Mouse (Mus musculus) MEL (cell line): ENCODE results near the gene Samhd1. TPM values are rescaled to one million over a fixed set of nuclear protein-coding genes. Genes with fewer than 3 reads are reported as not detected.

Experiments
- DNase-seq: peaks from one replicate; pipeline ENCODE4 v3.0.0; 2011; ENCODE audit warnings: low read depth, low spot score
- H3K27ac ChIP-seq: 2 replicates; pipeline ENCODE4 v1.5.1; 2012; ENCODE audit warnings: low read depth, mild to moderate bottlenecking, control low read depth, low read length, moderate library complexity; ENCODE audit not compliant: control insufficient read depth
- H3K27me3 ChIP-seq, 2 experiments: fragments of 150-350 bp in 1 of 2; sonication (generic) in 1 of 2; 2 replicates each; pipeline ENCODE4 v1.6.1; 2012; ENCODE audit warnings: low read length in 2 of 2, mild to moderate bottlenecking in 2 of 2, improper control_type of control experiment in 1 of 2, moderate library complexity in 1 of 2; ENCODE audit not compliant: insufficient read depth in 2 of 2, control insufficient read depth in 1 of 2
- H3K36me3 ChIP-seq, 2 experiments: 2 replicates each; pipeline ENCODE4 v1.6.1; 2012 to 2014; ENCODE audit warnings: low read length in 2 of 2, improper control_type of control experiment in 1 of 2, inconsistent platforms in 1 of 2, mild to moderate bottlenecking in 1 of 2; ENCODE audit not compliant: insufficient read depth in 2 of 2, control insufficient read depth in 1 of 2
- H3K4me1 ChIP-seq, 2 experiments: fragments of 150-350 bp in 1 of 2; sonication (generic) in 1 of 2; 2 replicates each; pipeline ENCODE4 v1.6.1; 2012; ENCODE audit warnings: low read length in 2 of 2, improper control_type of control experiment in 1 of 2, mild to moderate bottlenecking in 1 of 2; ENCODE audit not compliant: insufficient read depth in 2 of 2, control insufficient read depth in 1 of 2
- H3K4me3 ChIP-seq, 2 experiments: fragments of 150-350 bp in 1 of 2; sonication (generic) in 1 of 2; 2 replicates each; pipeline ENCODE4 v1.5.1; 2012; ENCODE audit warnings: low read depth in 2 of 2, low read length in 2 of 2, mild to moderate bottlenecking in 2 of 2, moderate library complexity in 2 of 2, control low read depth in 1 of 2, improper control_type of control experiment in 1 of 2; ENCODE audit not compliant: control insufficient read depth in 1 of 2, insufficient read depth in 1 of 2
- H3K79me2 ChIP-seq: 2 replicates; pipeline ENCODE4 v1.6.1; 2012; ENCODE audit warnings: mild to moderate bottlenecking, low read length, moderate library complexity; ENCODE audit not compliant: control insufficient read depth, poor library complexity, insufficient read depth
- H3K9ac ChIP-seq: 2 replicates; pipeline ENCODE4 v1.6.1; 2012; ENCODE audit warnings: low read depth, mild to moderate bottlenecking, control low read depth, low read length, moderate library complexity; ENCODE audit not compliant: control insufficient read depth, poor library complexity, severe bottlenecking
- H3K9me3 ChIP-seq: fragments of 150-350 bp; sonication (generic); replicated peaks from 2 replicates; pipeline ENCODE4 v1.6.1; 2012; ENCODE audit warnings: mild to moderate bottlenecking, low read length, improper control_type of control experiment, moderate library complexity; ENCODE audit not compliant: insufficient read depth
- CHD2 ChIP-seq: IDR thresholded peaks from 2 replicates; pipeline ENCODE4 v1.6.1; 2011; ENCODE audit warnings: low read length, improper control_type of control experiment
- CTCF ChIP-seq, 3 experiments: IDR thresholded peaks in 2 of 3; conservative IDR thresholded peaks in 1 of 3; 2 replicates each; pipeline ENCODE4 v1.5.1; 2011 to 2012; ENCODE audit warnings: low read length in 3 of 3, low read depth in 2 of 3, mild to moderate bottlenecking in 2 of 3, improper control_type of control experiment in 1 of 3, inconsistent platforms in 1 of 3, mixed read lengths in 1 of 3, moderate library complexity in 1 of 3; ENCODE audit not compliant: control insufficient read depth in 1 of 3, insufficient read depth in 1 of 3, poor library complexity in 1 of 3, severe bottlenecking in 1 of 3
- ELF1 ChIP-seq: IDR thresholded peaks from 2 replicates; pipeline ENCODE4 v1.6.1; 2014; ENCODE audit warnings: low read depth, mild to moderate bottlenecking, inconsistent platforms, low read length, improper control_type of control experiment, moderate library complexity
- EP300 ChIP-seq, 2 experiments: IDR thresholded peaks; 2 replicates each; pipeline ENCODE4 v1.6.1; 2011; ENCODE audit warnings: improper control_type of control experiment in 2 of 2, low read length in 2 of 2, low read depth in 1 of 2, mild to moderate bottlenecking in 1 of 2
- HCFC1 ChIP-seq: IDR thresholded peaks from 2 replicates; pipeline ENCODE4 v1.6.1; 2012; ENCODE audit warnings: low read depth, mild to moderate bottlenecking, inconsistent platforms, low read length, improper control_type of control experiment, moderate library complexity
- JUND ChIP-seq: IDR thresholded peaks from 2 replicates; pipeline ENCODE4 v1.6.1; 2011; ENCODE audit warnings: low read depth, mild to moderate bottlenecking, improper control_type of control experiment, low read length
- MAFK ChIP-seq: IDR thresholded peaks from 2 replicates; pipeline ENCODE4 v1.6.1; 2011; ENCODE audit warnings: low read depth, mild to moderate bottlenecking, low read length, improper control_type of control experiment, borderline replicate concordance
- MAX ChIP-seq: IDR thresholded peaks from 2 replicates; pipeline ENCODE4 v1.6.1; 2011; ENCODE audit warnings: low read length, improper control_type of control experiment
- MAZ ChIP-seq: IDR thresholded peaks from 2 replicates; pipeline ENCODE4 v1.6.1; 2012; ENCODE audit warnings: low read depth, mild to moderate bottlenecking, inconsistent platforms, low read length, improper control_type of control experiment
- MEF2A ChIP-seq: IDR thresholded peaks from 2 replicates; pipeline ENCODE4 v1.6.1; 2014; ENCODE audit warnings: low read depth, mild to moderate bottlenecking, inconsistent platforms, low read length, improper control_type of control experiment; ENCODE audit not compliant: poor library complexity, insufficient replicate concordance, severe bottlenecking; ENCODE audit errors: extremely low read depth
- MXI1 ChIP-seq: IDR thresholded peaks from 2 replicates; pipeline ENCODE4 v1.6.1; 2011; ENCODE audit warnings: mild to moderate bottlenecking, low read depth, low read length, improper control_type of control experiment
- MYC ChIP-seq: IDR thresholded peaks from 2 replicates; pipeline ENCODE4 v1.6.1; 2011; ENCODE audit warnings: low read depth, mild to moderate bottlenecking, low read length, improper control_type of control experiment, moderate library complexity
- NELFE ChIP-seq: IDR thresholded peaks from 2 replicates; pipeline ENCODE4 v1.6.1; 2011; ENCODE audit warnings: low read depth, low read length, improper control_type of control experiment
- POLR2A ChIP-seq, 2 experiments: IDR thresholded peaks; 2 replicates each; pipeline ENCODE4 v1.6.1; 2011 to 2012; ENCODE audit warnings: low read length in 2 of 2, mild to moderate bottlenecking in 2 of 2, control low read depth in 1 of 2, improper control_type of control experiment in 1 of 2, low read depth in 1 of 2, moderate library complexity in 1 of 2; ENCODE audit not compliant: control insufficient read depth in 1 of 2, insufficient read depth in 1 of 2, poor library complexity in 1 of 2
- RAD21 ChIP-seq: IDR thresholded peaks from 2 replicates; pipeline ENCODE4 v1.6.1; 2011; ENCODE audit warnings: mild to moderate bottlenecking, low read depth, low read length, improper control_type of control experiment
- SMC3 ChIP-seq: IDR thresholded peaks from 2 replicates; pipeline ENCODE4 v1.6.1; 2011; ENCODE audit warnings: low read depth, low read length, improper control_type of control experiment
- TBP ChIP-seq: IDR thresholded peaks from 2 replicates; pipeline ENCODE4 v1.8.0; 2011; ENCODE audit warnings: low read depth, low read length, improper control_type of control experiment
- USF2 ChIP-seq, 2 experiments: IDR thresholded peaks; 2 replicates each; pipeline ENCODE4 v1.6.1; 2011 to 2012; ENCODE audit warnings: improper control_type of control experiment in 2 of 2, low read length in 2 of 2, borderline replicate concordance in 1 of 2, inconsistent platforms in 1 of 2, low read depth in 1 of 2, mild to moderate bottlenecking in 1 of 2; ENCODE audit not compliant: insufficient read depth in 1 of 2
- ZKSCAN1 ChIP-seq: IDR thresholded peaks from 2 replicates; pipeline ENCODE4 v1.6.1; 2012; ENCODE audit warnings: low read depth, mild to moderate bottlenecking, inconsistent platforms, low read length, improper control_type of control experiment, moderate library complexity
- ZNF384 ChIP-seq: IDR thresholded peaks from 2 replicates; pipeline ENCODE4 v1.6.1; 2012; ENCODE audit warnings: low read depth, mild to moderate bottlenecking, inconsistent platforms, low read length, improper control_type of control experiment
- polyA plus RNA-seq, 2 experiments: library from polyadenylated mRNA; stranded (reverse) in 1 of 2; unstranded in 1 of 2; fragments of >175 nt in 1 of 2; fragments of >200 nt in 1 of 2; gene quantifications; 2 replicates each; pipeline versions ENCODE4 v1.2.1 to v1.2.4; 2012; ENCODE audit warnings: low replicate concordance in 2 of 2, low read depth in 1 of 2; ENCODE audit not compliant: insufficient read length in 2 of 2, insufficient read depth in 1 of 2, missing spikeins in 1 of 2
- total RNA-seq: library from RNA; depleted of rRNA; stranded (reverse); fragments of 300-350 nt; gene quantifications from 2 replicates; pipeline ENCODE4 v1.2.3, GENCODE M21; 2012

Samhd1 gene
- total and polyA plus RNA-seq, 3 experiments, result 15.7 to 76.8 (median 50.5) TPM

- Histone ChIP-seq H3K79me2 (no peaks in the 10 kb centered on the region), H3K27me3 (peaks cover 0 to 6% of the 10 kb centered on the region in 2 experiments; a peak in 2 of 4 replicates), H3K4me1 (no peaks in the 10 kb centered on the region), H3K27ac (no peak overlapping the region), H3K36me3 (no peaks in the 10 kb centered on the region), H3K9ac (no peak overlapping the region), H3K4me3 (no peak overlapping the region), H3K9me3 (no peaks in the 10 kb centered on the region)
- no peak for TF ChIP-seq CTCF (IDR thresholded peaks at IDR 0.05 in 2 of 3, conservative IDR thresholded peaks at IDR 0.05 in 1 of 3; ENCODE audit: control insufficient read depth in 1 of 3, insufficient read depth in 1 of 3, low read depth in 2 of 3, low read length in 3 of 3, poor library complexity in 1 of 3, severe bottlenecking in 1 of 3)
- no peak for DNase-seq
These were observed 74.3 kb downstream of the Samhd1 start for GRCm38 (mm10) chr2:157060557-157061305.

DNA sequence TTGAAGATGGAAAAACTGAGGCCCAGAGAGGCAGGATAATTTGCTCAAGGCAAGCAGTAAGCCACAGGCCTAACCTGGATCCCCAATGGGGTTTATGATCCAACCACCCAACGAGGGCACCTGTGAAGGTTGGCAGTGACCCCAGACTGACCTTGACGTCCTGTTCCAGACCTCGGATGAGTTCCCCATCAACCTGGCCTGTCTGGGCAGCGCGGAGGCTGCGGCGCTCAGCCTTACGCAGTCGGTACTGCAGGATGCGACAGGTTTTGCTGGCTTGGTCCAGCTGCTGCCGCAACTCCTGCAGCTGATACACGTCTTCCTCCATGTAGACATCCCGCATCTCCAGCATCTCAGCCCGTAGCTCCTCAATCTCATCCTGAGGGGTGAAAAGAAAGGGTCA lies 75.0 kb downstream of the Samhd1 start:
- H3K9ac ChIP-seq, result no peak overlapping the region
- H3K9me3 ChIP-seq, result no peaks in the 10 kb centered on the region
- DNase-seq, result no peak
- H3K4me3 ChIP-seq, result no peak overlapping the region
- no peaks in the 10 kb centered on the region for H3K79me2 ChIP-seq
- peaks cover 0 to 6% of the 10 kb centered on the region in 2 experiments; a peak in 2 of 4 replicates for H3K27me3 ChIP-seq
- TF ChIP-seq CTCF (IDR thresholded peaks at IDR 0.05 in 2 of 3, conservative IDR thresholded peaks at IDR 0.05 in 1 of 3; ENCODE audit: control insufficient read depth in 1 of 3, insufficient read depth in 1 of 3, low read depth in 2 of 3, low read length in 3 of 3, poor library complexity in 1 of 3, severe bottlenecking in 1 of 3) (no peak), HCFC1 (no peak), NELFE (no peak), TBP (no peak), MAFK (no peak), USF2 (IDR thresholded peaks at IDR 0.05; ENCODE audit: borderline replicate concordance in 1 of 2, insufficient read depth in 1 of 2, low read depth in 1 of 2, low read length in 2 of 2) (no peak), MEF2A (no peak), RAD21 (no peak), JUND (no peak), CHD2 (no peak), ELF1 (no peak), MYC (no peak), MAX (no peak), ZKSCAN1 (no peak), SMC3 (no peak), MXI1 (no peak), MAZ (no peak), EP300 (IDR thresholded peaks at IDR 0.05; ENCODE audit: low read depth in 1 of 2, low read length in 2 of 2) (no peak), POLR2A (IDR thresholded peaks at IDR 0.05; ENCODE audit: control insufficient read depth in 1 of 2, insufficient read depth in 1 of 2, low read depth in 1 of 2, low read length in 2 of 2, poor library complexity in 1 of 2) (no peak), ZNF384 (no peak)
- H3K4me1 ChIP-seq, result no peaks in the 10 kb centered on the region
- H3K36me3 ChIP-seq, result no peaks in the 10 kb centered on the region
- no peak overlapping the region for H3K27ac ChIP-seq
